Mouse (Mus musculus) MEL (cell line): ENCODE results near the gene Slc22a21. TPM values are rescaled to one million over a fixed set of nuclear protein-coding genes. Genes with fewer than 3 reads are reported as not detected.

ENCODE experiments used
- DNase-seq: peaks from one replicate; pipeline ENCODE4 v3.0.0; 2011; ENCODE audit warnings: low read depth, low spot score
- H3K27ac ChIP-seq: 2 replicates; pipeline ENCODE4 v1.5.1; 2012; ENCODE audit warnings: low read depth, mild to moderate bottlenecking, control low read depth, low read length, moderate library complexity; ENCODE audit not compliant: control insufficient read depth
- H3K27me3 ChIP-seq, 2 experiments: fragments of 150-350 bp in 1 of 2; sonication (generic) in 1 of 2; 2 replicates each; pipeline ENCODE4 v1.6.1; 2012; ENCODE audit warnings: low read length in 2 of 2, mild to moderate bottlenecking in 2 of 2, improper control_type of control experiment in 1 of 2, moderate library complexity in 1 of 2; ENCODE audit not compliant: insufficient read depth in 2 of 2, control insufficient read depth in 1 of 2
- H3K36me3 ChIP-seq, 2 experiments: 2 replicates each; pipeline ENCODE4 v1.6.1; 2012 to 2014; ENCODE audit warnings: low read length in 2 of 2, improper control_type of control experiment in 1 of 2, inconsistent platforms in 1 of 2, mild to moderate bottlenecking in 1 of 2; ENCODE audit not compliant: insufficient read depth in 2 of 2, control insufficient read depth in 1 of 2
- H3K4me1 ChIP-seq, 2 experiments: fragments of 150-350 bp in 1 of 2; sonication (generic) in 1 of 2; 2 replicates each; pipeline ENCODE4 v1.6.1; 2012; ENCODE audit warnings: low read length in 2 of 2, improper control_type of control experiment in 1 of 2, mild to moderate bottlenecking in 1 of 2; ENCODE audit not compliant: insufficient read depth in 2 of 2, control insufficient read depth in 1 of 2
- H3K4me3 ChIP-seq, 2 experiments: fragments of 150-350 bp in 1 of 2; sonication (generic) in 1 of 2; 2 replicates each; pipeline ENCODE4 v1.5.1; 2012; ENCODE audit warnings: low read depth in 2 of 2, low read length in 2 of 2, mild to moderate bottlenecking in 2 of 2, moderate library complexity in 2 of 2, control low read depth in 1 of 2, improper control_type of control experiment in 1 of 2; ENCODE audit not compliant: control insufficient read depth in 1 of 2, insufficient read depth in 1 of 2
- H3K79me2 ChIP-seq: 2 replicates; pipeline ENCODE4 v1.6.1; 2012; ENCODE audit warnings: mild to moderate bottlenecking, low read length, moderate library complexity; ENCODE audit not compliant: control insufficient read depth, poor library complexity, insufficient read depth
- H3K9ac ChIP-seq: 2 replicates; pipeline ENCODE4 v1.6.1; 2012; ENCODE audit warnings: low read depth, mild to moderate bottlenecking, control low read depth, low read length, moderate library complexity; ENCODE audit not compliant: control insufficient read depth, poor library complexity, severe bottlenecking
- H3K9me3 ChIP-seq: fragments of 150-350 bp; sonication (generic); replicated peaks from 2 replicates; pipeline ENCODE4 v1.6.1; 2012; ENCODE audit warnings: mild to moderate bottlenecking, low read length, improper control_type of control experiment, moderate library complexity; ENCODE audit not compliant: insufficient read depth
- BHLHE40 ChIP-seq: IDR thresholded peaks from 2 replicates; pipeline ENCODE4 v1.6.1; 2012; ENCODE audit warnings: low read depth, mild to moderate bottlenecking, inconsistent platforms, low read length, improper control_type of control experiment, borderline replicate concordance
- CHD1 ChIP-seq: IDR thresholded peaks from 2 replicates; pipeline ENCODE4 v1.6.1; 2012; ENCODE audit warnings: low read depth, mild to moderate bottlenecking, inconsistent platforms, low read length, improper control_type of control experiment
- CHD2 ChIP-seq: IDR thresholded peaks from 2 replicates; pipeline ENCODE4 v1.6.1; 2011; ENCODE audit warnings: low read length, improper control_type of control experiment
- CTCF ChIP-seq, 3 experiments: IDR thresholded peaks in 2 of 3; conservative IDR thresholded peaks in 1 of 3; 2 replicates each; pipeline ENCODE4 v1.5.1; 2011 to 2012; ENCODE audit warnings: low read length in 3 of 3, low read depth in 2 of 3, mild to moderate bottlenecking in 2 of 3, improper control_type of control experiment in 1 of 3, inconsistent platforms in 1 of 3, mixed read lengths in 1 of 3, moderate library complexity in 1 of 3; ENCODE audit not compliant: control insufficient read depth in 1 of 3, insufficient read depth in 1 of 3, poor library complexity in 1 of 3, severe bottlenecking in 1 of 3
- ELF1 ChIP-seq: IDR thresholded peaks from 2 replicates; pipeline ENCODE4 v1.6.1; 2014; ENCODE audit warnings: low read depth, mild to moderate bottlenecking, inconsistent platforms, low read length, improper control_type of control experiment, moderate library complexity
- EP300 ChIP-seq, 2 experiments: IDR thresholded peaks; 2 replicates each; pipeline ENCODE4 v1.6.1; 2011; ENCODE audit warnings: improper control_type of control experiment in 2 of 2, low read length in 2 of 2, low read depth in 1 of 2, mild to moderate bottlenecking in 1 of 2
- ETS1 ChIP-seq: IDR thresholded peaks from 2 replicates; pipeline ENCODE4 v1.6.1; 2012; ENCODE audit warnings: low read depth, mild to moderate bottlenecking, inconsistent platforms, low read length, improper control_type of control experiment, moderate library complexity
- GABPA ChIP-seq: IDR thresholded peaks from 2 replicates; pipeline ENCODE4 v1.6.1; 2012; ENCODE audit warnings: low read depth, mild to moderate bottlenecking, inconsistent platforms, low read length, improper control_type of control experiment, moderate library complexity
- GATA1 ChIP-seq: IDR thresholded peaks from 2 replicates; pipeline ENCODE4 v1.6.1; 2011; ENCODE audit warnings: low read depth, low read length, improper control_type of control experiment
- JUND ChIP-seq: IDR thresholded peaks from 2 replicates; pipeline ENCODE4 v1.6.1; 2011; ENCODE audit warnings: low read depth, mild to moderate bottlenecking, improper control_type of control experiment, low read length
- KAT2A ChIP-seq: conservative IDR thresholded peaks from 2 replicates; pipeline ENCODE4 v1.6.1; 2012; ENCODE audit warnings: low read depth, low read length, improper control_type of control experiment, inconsistent platforms
- MAZ ChIP-seq: IDR thresholded peaks from 2 replicates; pipeline ENCODE4 v1.6.1; 2012; ENCODE audit warnings: low read depth, mild to moderate bottlenecking, inconsistent platforms, low read length, improper control_type of control experiment
- MEF2A ChIP-seq: IDR thresholded peaks from 2 replicates; pipeline ENCODE4 v1.6.1; 2014; ENCODE audit warnings: low read depth, mild to moderate bottlenecking, inconsistent platforms, low read length, improper control_type of control experiment; ENCODE audit not compliant: poor library complexity, insufficient replicate concordance, severe bottlenecking; ENCODE audit errors: extremely low read depth
- MYC ChIP-seq: IDR thresholded peaks from 2 replicates; pipeline ENCODE4 v1.6.1; 2011; ENCODE audit warnings: low read depth, mild to moderate bottlenecking, low read length, improper control_type of control experiment, moderate library complexity
- NELFE ChIP-seq: IDR thresholded peaks from 2 replicates; pipeline ENCODE4 v1.6.1; 2011; ENCODE audit warnings: low read depth, low read length, improper control_type of control experiment
- POLR2A ChIP-seq, 2 experiments: IDR thresholded peaks; 2 replicates each; pipeline ENCODE4 v1.6.1; 2011 to 2012; ENCODE audit warnings: low read length in 2 of 2, mild to moderate bottlenecking in 2 of 2, control low read depth in 1 of 2, improper control_type of control experiment in 1 of 2, low read depth in 1 of 2, moderate library complexity in 1 of 2; ENCODE audit not compliant: control insufficient read depth in 1 of 2, insufficient read depth in 1 of 2, poor library complexity in 1 of 2
- POLR2AphosphoS2 ChIP-seq: IDR thresholded peaks from 2 replicates; pipeline ENCODE4 v1.6.1; 2011; ENCODE audit warnings: low read length, improper control_type of control experiment
- POLR2AphosphoS5 ChIP-seq: IDR thresholded peaks from 2 replicates; pipeline ENCODE4 v1.6.1; 2012; ENCODE audit warnings: low read depth, borderline replicate concordance, mild to moderate bottlenecking, inconsistent platforms, low read length, moderate library complexity, mixed read lengths
- RAD21 ChIP-seq: IDR thresholded peaks from 2 replicates; pipeline ENCODE4 v1.6.1; 2011; ENCODE audit warnings: mild to moderate bottlenecking, low read depth, low read length, improper control_type of control experiment
- TAL1 ChIP-seq: IDR thresholded peaks from 2 replicates; pipeline ENCODE4 v1.6.1; 2012; ENCODE audit warnings: mild to moderate bottlenecking, inconsistent platforms, low read length, moderate library complexity, mixed read lengths
- TBP ChIP-seq: IDR thresholded peaks from 2 replicates; pipeline ENCODE4 v1.8.0; 2011; ENCODE audit warnings: low read depth, low read length, improper control_type of control experiment
- TCF12 ChIP-seq: IDR thresholded peaks from 2 replicates; pipeline ENCODE4 v1.6.1; 2014; ENCODE audit warnings: low read depth, mild to moderate bottlenecking, inconsistent platforms, low read length, improper control_type of control experiment, moderate library complexity
- UBTF ChIP-seq: IDR thresholded peaks from 2 replicates; pipeline ENCODE4 v1.6.1; 2012; ENCODE audit warnings: low read depth, mild to moderate bottlenecking, inconsistent platforms, low read length, improper control_type of control experiment, moderate library complexity, borderline replicate concordance; ENCODE audit not compliant: insufficient read depth
- USF1 ChIP-seq: IDR thresholded peaks from 2 replicates; pipeline ENCODE4 v1.6.1; 2014; ENCODE audit warnings: low read depth, mild to moderate bottlenecking, inconsistent platforms, low read length, improper control_type of control experiment, moderate library complexity
- ZKSCAN1 ChIP-seq: IDR thresholded peaks from 2 replicates; pipeline ENCODE4 v1.6.1; 2012; ENCODE audit warnings: low read depth, mild to moderate bottlenecking, inconsistent platforms, low read length, improper control_type of control experiment, moderate library complexity
- ZMIZ1 ChIP-seq: IDR thresholded peaks from 2 replicates; pipeline ENCODE4 v1.6.1; 2012; ENCODE audit warnings: low read depth, mild to moderate bottlenecking, inconsistent platforms, low read length, improper control_type of control experiment, moderate library complexity
- ZNF384 ChIP-seq: IDR thresholded peaks from 2 replicates; pipeline ENCODE4 v1.6.1; 2012; ENCODE audit warnings: low read depth, mild to moderate bottlenecking, inconsistent platforms, low read length, improper control_type of control experiment
- polyA plus RNA-seq, 2 experiments: library from polyadenylated mRNA; stranded (reverse) in 1 of 2; unstranded in 1 of 2; fragments of >175 nt in 1 of 2; fragments of >200 nt in 1 of 2; gene quantifications; 2 replicates each; pipeline versions ENCODE4 v1.2.1 to v1.2.4; 2012; ENCODE audit warnings: low replicate concordance in 2 of 2, low read depth in 1 of 2; ENCODE audit not compliant: insufficient read length in 2 of 2, insufficient read depth in 1 of 2, missing spikeins in 1 of 2
- total RNA-seq: library from RNA; depleted of rRNA; stranded (reverse); fragments of 300-350 nt; gene quantifications from 2 replicates; pipeline ENCODE4 v1.2.3, GENCODE M21; 2012

Gene Slc22a21
- total and polyA plus RNA-seq, 3 experiments = 4.7 to 6.9 TPM; not detected in 1

- Histone ChIP-seq H3K9me3 (no peaks in the 10 kb centered on the region), H3K36me3 (no peaks in the 10 kb centered on the region), H3K9ac (no peak overlapping the region), H3K4me1 (no peaks in the 10 kb centered on the region), H3K79me2 (no peaks in the 10 kb centered on the region), H3K27ac (no peak overlapping the region), H3K4me3 (no peak overlapping the region), H3K27me3 (peaks cover 13 to 23% of the 10 kb centered on the region in 2 experiments)
- TF ChIP-seq CHD2 = no peak
- no peak for TF ChIP-seq KAT2A
- no peak for TF ChIP-seq POLR2A (IDR thresholded peaks at IDR 0.05; ENCODE audit: control insufficient read depth in 1 of 2, insufficient read depth in 1 of 2, low read depth in 1 of 2, low read length in 2 of 2, poor library complexity in 1 of 2)
- TF ChIP-seq TAL1 = no peak
- no peak for TF ChIP-seq POLR2AphosphoS2
- no peak for TF ChIP-seq CTCF (IDR thresholded peaks at IDR 0.05 in 2 of 3, conservative IDR thresholded peaks at IDR 0.05 in 1 of 3; ENCODE audit: control insufficient read depth in 1 of 3, insufficient read depth in 1 of 3, low read depth in 2 of 3, low read length in 3 of 3, poor library complexity in 1 of 3, severe bottlenecking in 1 of 3)
- no peak for TF ChIP-seq GABPA
- TF ChIP-seq USF1 = no peak
- TF ChIP-seq UBTF = no peak
- no peak for TF ChIP-seq ETS1
- TF ChIP-seq NELFE = no peak
- TF ChIP-seq MEF2A = no peak
- TF ChIP-seq ZMIZ1 = no peak
- TF ChIP-seq GATA1 = no peak
- no peak for DNase-seq
Observed at GRCm38 (mm10) chr11:53911011-53911410, 69.1 kb downstream of the Slc22a21 start.

GRCm38 (mm10) chr11:53908686-53909085 lies 71.4 kb downstream of the Slc22a21 start:
- DNase-seq = no peak
- TF ChIP-seq TCF12 = no peak
- no peak for TF ChIP-seq USF1
- no peak for TF ChIP-seq ZNF384
- no peak for TF ChIP-seq UBTF
- no peak for TF ChIP-seq ELF1
- no peak for TF ChIP-seq EP300 (IDR thresholded peaks at IDR 0.05; ENCODE audit: low read depth in 1 of 2, low read length in 2 of 2)
- no peak for TF ChIP-seq NELFE
- TF ChIP-seq POLR2AphosphoS5 = no peak
- no peak for TF ChIP-seq TBP
- TF ChIP-seq POLR2AphosphoS2 = no peak
- TF ChIP-seq CHD1 = no peak
- no peak for TF ChIP-seq JUND
- no peak for TF ChIP-seq MAZ
- TF ChIP-seq GABPA = no peak
- TF ChIP-seq BHLHE40 = no peak
- TF ChIP-seq MYC = no peak
- no peak for TF ChIP-seq RAD21
- no peak for TF ChIP-seq MEF2A
- TF ChIP-seq ZKSCAN1 = no peak
- Histone ChIP-seq H3K27ac (no peak overlapping the region), H3K27me3 (peaks cover 13 to 21% of the 10 kb centered on the region in 2 experiments), H3K9me3 (no peaks in the 10 kb centered on the region), H3K36me3 (no peaks in the 10 kb centered on the region), H3K79me2 (no peaks in the 10 kb centered on the region), H3K4me1 (no peaks in the 10 kb centered on the region), H3K9ac (no peak overlapping the region), H3K4me3 (no peak overlapping the region)
